Mouse (Mus musculus) thymus, adult 2 months (tissue): ENCODE measurements around the gene Zer1. TPM values are rescaled to one million over a fixed set of nuclear protein-coding genes. Genes with fewer than 3 reads are reported as not detected.

Experiments
- DNase-seq: peaks from one replicate; pipeline ENCODE4 v3.0.0; 2021
- H3K27ac ChIP-seq: fragments of 200-500 bp; 2 replicates; pipeline ENCODE4 v1.5.1; 2012; ENCODE audit warnings: low read length, control low read depth; ENCODE audit not compliant: control insufficient read depth, insufficient read depth
- H3K27me3 ChIP-seq: fragments of 200-500 bp; 2 replicates; pipeline ENCODE4 v1.6.1; 2012; ENCODE audit warnings: mild to moderate bottlenecking, low read length, moderate library complexity, mixed read lengths; ENCODE audit not compliant: control insufficient read depth, insufficient read depth
- H3K36me3 ChIP-seq: fragments of 200-500 bp; 2 replicates; pipeline ENCODE4 v1.6.1; 2012; ENCODE audit warnings: mild to moderate bottlenecking, low read length, moderate library complexity; ENCODE audit not compliant: control insufficient read depth, insufficient read depth
- H3K4me1 ChIP-seq: fragments of 200-500 bp; replicated peaks from 2 replicates; pipeline ENCODE4 v1.6.1; 2012; ENCODE audit warnings: low read length; ENCODE audit not compliant: control insufficient read depth, insufficient read depth
- H3K4me3 ChIP-seq: fragments of 200-500 bp; 2 replicates; pipeline ENCODE4 v1.5.1; 2012; ENCODE audit warnings: mild to moderate bottlenecking, low read length, control low read depth, moderate library complexity; ENCODE audit not compliant: control insufficient read depth, insufficient read depth
- CTCF ChIP-seq: fragments of 200-500 bp; IDR thresholded peaks from 2 replicates; pipeline ENCODE4 v1.5.1; 2012; ENCODE audit warnings: mild to moderate bottlenecking, control low read depth, low read length, moderate library complexity, borderline replicate concordance; ENCODE audit not compliant: control insufficient read depth, poor library complexity, insufficient read depth; ENCODE audit errors: extremely low read depth
- POLR2A ChIP-seq: fragments of 200-500 bp; IDR thresholded peaks from 2 replicates; pipeline ENCODE4 v1.6.1; 2012; ENCODE audit warnings: mild to moderate bottlenecking, low read length, control low read depth, moderate library complexity; ENCODE audit not compliant: control insufficient read depth, poor library complexity, insufficient read depth; ENCODE audit errors: extremely low read depth
- WGBS: fragments of 180-500 bp; shearing (Covaris S2); methylation state at CpG from one replicate; pipeline ENCODE4 v1.1.7; 2018; 5-methylcytosine and 5-hydroxymethylcytosine counted together
- polyA plus RNA-seq: library from polyadenylated mRNA; depleted of rRNA; stranded (reverse); fragments of >200 nt; gene quantifications from 2 replicates; pipeline ENCODE4 v1.2.3, GENCODE M21; 2012

Zer1 gene
- polyA plus RNA-seq, 1 experiment = 140 TPM

GRCm38 (mm10) chr2:30108260-30108659 lies 16.1 kb downstream of the Zer1 start:
- TF ChIP-seq CTCF (no peak), POLR2A (no peak)

GRCm38 (mm10) chr2:30107646-30108045 lies 16.7 kb downstream of the Zer1 start:
- Histone ChIP-seq H3K4me1 (peaks cover 4% of the 10 kb centered on the region), H3K36me3 (peaks cover 32% of the 10 kb centered on the region), H3K27ac (no peak overlapping the region), H3K27me3 (no peaks in the 10 kb centered on the region), H3K4me3 (no peak overlapping the region)
- TF ChIP-seq CTCF (no peak), POLR2A (no peak)
- DNase-seq = no peak
- WGBS = 98% methylated on average over 5 of the region's 5 CpGs

More at GRCm38 (mm10) chr2:30108260-30108659, 16.1 kb downstream of the Zer1 start:
- no peak overlapping the region for H3K27ac ChIP-seq
- H3K4me1 ChIP-seq = peaks cover 9% of the 10 kb centered on the region
- 97% methylated on average over 4 of the region's 4 CpGs for WGBS
- DNase-seq = no peak
- H3K27me3 ChIP-seq = no peaks in the 10 kb centered on the region
- peaks cover 29% of the 10 kb centered on the region for H3K36me3 ChIP-seq
- H3K4me3 ChIP-seq = no peak overlapping the region

- DNase-seq = peak; percentile 70
- H3K27ac ChIP-seq = no peak overlapping the region
- H3K27me3 ChIP-seq = no peaks in the 10 kb centered on the region
- peaks cover 28% of the 10 kb centered on the region for H3K36me3 ChIP-seq
- H3K4me3 ChIP-seq = no peak overlapping the region
- H3K4me1 ChIP-seq = no peaks in the 10 kb centered on the region
- no peak for TF ChIP-seq POLR2A
- TF ChIP-seq CTCF = no peak
These were observed 18.0 kb downstream of the Zer1 start for GRCm38 (mm10) chr2:30106364-30106763.

- Histone ChIP-seq H3K4me3 (no peak overlapping the region), H3K36me3 (peaks cover 3% of the 10 kb centered on the region; the same call in 1 of the 2 replicates), H3K27me3 (no peaks in the 10 kb centered on the region), H3K27ac (no peak overlapping the region), H3K4me1 (no peaks in the 10 kb centered on the region)
- no peak for DNase-seq
- 91% methylated on average over 4 of the region's 4 CpGs for whole genome bisulfite sequencing
- TF ChIP-seq CTCF = no peak
These were observed 24.2 kb downstream of the Zer1 start for GRCm38 (mm10) chr2:30100214-30100613.

DNA sequence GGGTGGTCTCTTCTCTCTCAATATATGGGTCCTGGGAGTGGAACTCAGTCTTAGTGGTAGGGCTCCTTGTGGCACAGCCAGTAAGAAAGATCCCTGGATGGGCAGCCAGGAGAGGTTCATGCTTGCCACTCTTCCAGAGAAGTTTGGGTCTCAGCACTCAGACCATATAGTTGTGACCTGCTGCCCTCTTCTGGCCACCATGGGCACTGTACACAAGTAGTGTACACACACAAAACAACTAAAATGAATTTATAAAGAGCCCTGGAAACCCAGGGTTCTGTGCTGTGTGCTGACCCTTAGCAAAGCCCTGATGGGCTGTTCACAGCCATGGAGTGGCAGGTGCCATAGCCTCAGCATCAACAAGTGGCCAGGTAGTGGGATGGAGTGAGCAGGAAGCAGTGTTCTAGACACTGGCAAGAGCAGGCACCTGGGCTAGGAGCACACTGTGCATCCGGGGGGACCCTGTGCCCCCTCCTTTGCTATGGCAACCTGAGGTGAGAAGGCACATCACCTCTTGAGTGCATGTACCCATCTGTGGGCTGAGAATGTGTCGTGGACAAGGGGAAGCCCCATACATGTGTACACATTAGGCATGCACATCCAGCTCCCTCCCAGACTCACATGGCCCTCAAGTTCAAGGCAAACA lies 28.4 kb downstream of the Zer1 start:
- Histone ChIP-seq H3K27me3 (no peaks in the 10 kb centered on the region), H3K36me3 (no peaks in the 10 kb centered on the region), H3K4me3 (no peak overlapping the region), H3K27ac (no peak overlapping the region), H3K4me1 (peaks cover 16% of the 10 kb centered on the region)
- 75% methylated on average over 2 of the region's 2 CpGs for WGBS
- TF ChIP-seq CTCF (no peak), POLR2A (no peak)
- peak; percentile 66 for DNase-seq

GRCm38 (mm10) chr2:30094208-30094588 lies 30.2 kb downstream of the Zer1 start:
- H3K4me3 ChIP-seq = peak overlapping the region; percentile 49
- 2% methylated on average over 13 of the region's 13 CpGs for WGBS
- H3K4me1 ChIP-seq = peaks cover 16% of the 10 kb centered on the region
- no peaks in the 10 kb centered on the region for H3K36me3 ChIP-seq
- no peak for DNase-seq
- no peaks in the 10 kb centered on the region for H3K27me3 ChIP-seq
- no peak for TF ChIP-seq CTCF
- TF ChIP-seq POLR2A = no peak
- H3K27ac ChIP-seq = peak overlapping the region; percentile 12; the same call in 1 of the 2 replicates

GRCm38 (mm10) chr2:30093471-30094207 lies 30.7 kb downstream of the Zer1 start, which contains the start of gene Zdhhc12:
Gene Zdhhc12 (minus strand): TSS chr2:30093648.
- peak; percentile 98 for DNase-seq
- Histone ChIP-seq H3K4me1 (peaks cover 16% of the 10 kb centered on the region), H3K27me3 (no peaks in the 10 kb centered on the region), H3K4me3 (peak within 1 kb of the TSS; percentile 84), H3K27ac (peak within 1 kb of the TSS; percentile 12; the same call in 1 of the 2 replicates), H3K36me3 (no peaks in the 10 kb centered on the region)
- TF ChIP-seq POLR2A (peak; percentile 62; the same call in 1 of the 2 replicates), CTCF (peak; percentile 46; the same call in 1 of the 2 replicates)
- under 1% methylated on average over 51 of the region's 51 CpGs for WGBS
